Mouse (Mus musculus) MEL (cell line): Measurements from ENCODE around the gene Zmym6. TPM values are rescaled to one million over a fixed set of nuclear protein-coding genes. Genes with fewer than 3 reads are reported as not detected.
A peak's percentile ranks its signal among the peaks of the same experiment; 100 is the strongest.

ENCODE experiments used
- DNase-seq: peaks from one replicate; pipeline ENCODE4 v3.0.0; 2011; ENCODE audit warnings: low read depth, low spot score
- H3K27ac ChIP-seq: 2 replicates; pipeline ENCODE4 v1.5.1; 2012; ENCODE audit warnings: low read depth, mild to moderate bottlenecking, control low read depth, low read length, moderate library complexity; ENCODE audit not compliant: control insufficient read depth
- H3K27me3 ChIP-seq, 2 experiments: fragments of 150-350 bp in 1 of 2; sonication (generic) in 1 of 2; 2 replicates each; pipeline ENCODE4 v1.6.1; 2012; ENCODE audit warnings: low read length in 2 of 2, mild to moderate bottlenecking in 2 of 2, improper control_type of control experiment in 1 of 2, moderate library complexity in 1 of 2; ENCODE audit not compliant: insufficient read depth in 2 of 2, control insufficient read depth in 1 of 2
- H3K36me3 ChIP-seq, 2 experiments: 2 replicates each; pipeline ENCODE4 v1.6.1; 2012 to 2014; ENCODE audit warnings: low read length in 2 of 2, improper control_type of control experiment in 1 of 2, inconsistent platforms in 1 of 2, mild to moderate bottlenecking in 1 of 2; ENCODE audit not compliant: insufficient read depth in 2 of 2, control insufficient read depth in 1 of 2
- H3K4me1 ChIP-seq, 2 experiments: fragments of 150-350 bp in 1 of 2; sonication (generic) in 1 of 2; 2 replicates each; pipeline ENCODE4 v1.6.1; 2012; ENCODE audit warnings: low read length in 2 of 2, improper control_type of control experiment in 1 of 2, mild to moderate bottlenecking in 1 of 2; ENCODE audit not compliant: insufficient read depth in 2 of 2, control insufficient read depth in 1 of 2
- H3K4me3 ChIP-seq, 2 experiments: fragments of 150-350 bp in 1 of 2; sonication (generic) in 1 of 2; 2 replicates each; pipeline ENCODE4 v1.5.1; 2012; ENCODE audit warnings: low read depth in 2 of 2, low read length in 2 of 2, mild to moderate bottlenecking in 2 of 2, moderate library complexity in 2 of 2, control low read depth in 1 of 2, improper control_type of control experiment in 1 of 2; ENCODE audit not compliant: control insufficient read depth in 1 of 2, insufficient read depth in 1 of 2
- H3K79me2 ChIP-seq: 2 replicates; pipeline ENCODE4 v1.6.1; 2012; ENCODE audit warnings: mild to moderate bottlenecking, low read length, moderate library complexity; ENCODE audit not compliant: control insufficient read depth, poor library complexity, insufficient read depth
- H3K9ac ChIP-seq: 2 replicates; pipeline ENCODE4 v1.6.1; 2012; ENCODE audit warnings: low read depth, mild to moderate bottlenecking, control low read depth, low read length, moderate library complexity; ENCODE audit not compliant: control insufficient read depth, poor library complexity, severe bottlenecking
- H3K9me3 ChIP-seq: fragments of 150-350 bp; sonication (generic); replicated peaks from 2 replicates; pipeline ENCODE4 v1.6.1; 2012; ENCODE audit warnings: mild to moderate bottlenecking, low read length, improper control_type of control experiment, moderate library complexity; ENCODE audit not compliant: insufficient read depth
- BHLHE40 ChIP-seq: IDR thresholded peaks from 2 replicates; pipeline ENCODE4 v1.6.1; 2012; ENCODE audit warnings: low read depth, mild to moderate bottlenecking, inconsistent platforms, low read length, improper control_type of control experiment, borderline replicate concordance
- E2F4 ChIP-seq: IDR thresholded peaks from 2 replicates; pipeline ENCODE4 v1.6.1; 2011; ENCODE audit warnings: low read depth, low read length, improper control_type of control experiment, borderline replicate concordance
- ELF1 ChIP-seq: IDR thresholded peaks from 2 replicates; pipeline ENCODE4 v1.6.1; 2014; ENCODE audit warnings: low read depth, mild to moderate bottlenecking, inconsistent platforms, low read length, improper control_type of control experiment, moderate library complexity
- EP300 ChIP-seq, 2 experiments: IDR thresholded peaks; 2 replicates each; pipeline ENCODE4 v1.6.1; 2011; ENCODE audit warnings: improper control_type of control experiment in 2 of 2, low read length in 2 of 2, low read depth in 1 of 2, mild to moderate bottlenecking in 1 of 2
- ETS1 ChIP-seq: IDR thresholded peaks from 2 replicates; pipeline ENCODE4 v1.6.1; 2012; ENCODE audit warnings: low read depth, mild to moderate bottlenecking, inconsistent platforms, low read length, improper control_type of control experiment, moderate library complexity
- GABPA ChIP-seq: IDR thresholded peaks from 2 replicates; pipeline ENCODE4 v1.6.1; 2012; ENCODE audit warnings: low read depth, mild to moderate bottlenecking, inconsistent platforms, low read length, improper control_type of control experiment, moderate library complexity
- GATA1 ChIP-seq: IDR thresholded peaks from 2 replicates; pipeline ENCODE4 v1.6.1; 2011; ENCODE audit warnings: low read depth, low read length, improper control_type of control experiment
- HCFC1 ChIP-seq: IDR thresholded peaks from 2 replicates; pipeline ENCODE4 v1.6.1; 2012; ENCODE audit warnings: low read depth, mild to moderate bottlenecking, inconsistent platforms, low read length, improper control_type of control experiment, moderate library complexity
- MAZ ChIP-seq: IDR thresholded peaks from 2 replicates; pipeline ENCODE4 v1.6.1; 2012; ENCODE audit warnings: low read depth, mild to moderate bottlenecking, inconsistent platforms, low read length, improper control_type of control experiment
- MXI1 ChIP-seq: IDR thresholded peaks from 2 replicates; pipeline ENCODE4 v1.6.1; 2011; ENCODE audit warnings: mild to moderate bottlenecking, low read depth, low read length, improper control_type of control experiment
- POLR2AphosphoS2 ChIP-seq: IDR thresholded peaks from 2 replicates; pipeline ENCODE4 v1.6.1; 2011; ENCODE audit warnings: low read length, improper control_type of control experiment
- RAD21 ChIP-seq: IDR thresholded peaks from 2 replicates; pipeline ENCODE4 v1.6.1; 2011; ENCODE audit warnings: mild to moderate bottlenecking, low read depth, low read length, improper control_type of control experiment
- SIN3A ChIP-seq: IDR thresholded peaks from 2 replicates; pipeline ENCODE4 v1.6.1; 2012; ENCODE audit warnings: low read length, improper control_type of control experiment, inconsistent platforms
- UBTF ChIP-seq: IDR thresholded peaks from 2 replicates; pipeline ENCODE4 v1.6.1; 2012; ENCODE audit warnings: low read depth, mild to moderate bottlenecking, inconsistent platforms, low read length, improper control_type of control experiment, moderate library complexity, borderline replicate concordance; ENCODE audit not compliant: insufficient read depth
- USF1 ChIP-seq: IDR thresholded peaks from 2 replicates; pipeline ENCODE4 v1.6.1; 2014; ENCODE audit warnings: low read depth, mild to moderate bottlenecking, inconsistent platforms, low read length, improper control_type of control experiment, moderate library complexity
- USF2 ChIP-seq, 2 experiments: IDR thresholded peaks; 2 replicates each; pipeline ENCODE4 v1.6.1; 2011 to 2012; ENCODE audit warnings: improper control_type of control experiment in 2 of 2, low read length in 2 of 2, borderline replicate concordance in 1 of 2, inconsistent platforms in 1 of 2, low read depth in 1 of 2, mild to moderate bottlenecking in 1 of 2; ENCODE audit not compliant: insufficient read depth in 1 of 2
- ZKSCAN1 ChIP-seq: IDR thresholded peaks from 2 replicates; pipeline ENCODE4 v1.6.1; 2012; ENCODE audit warnings: low read depth, mild to moderate bottlenecking, inconsistent platforms, low read length, improper control_type of control experiment, moderate library complexity
- polyA plus RNA-seq, 2 experiments: library from polyadenylated mRNA; stranded (reverse) in 1 of 2; unstranded in 1 of 2; fragments of >175 nt in 1 of 2; fragments of >200 nt in 1 of 2; gene quantifications; 2 replicates each; pipeline versions ENCODE4 v1.2.1 to v1.2.4; 2012; ENCODE audit warnings: low replicate concordance in 2 of 2, low read depth in 1 of 2; ENCODE audit not compliant: insufficient read length in 2 of 2, insufficient read depth in 1 of 2, missing spikeins in 1 of 2
- total RNA-seq: library from RNA; depleted of rRNA; stranded (reverse); fragments of 300-350 nt; gene quantifications from 2 replicates; pipeline ENCODE4 v1.2.3, GENCODE M21; 2012

The Zmym6 gene
- total and polyA plus RNA-seq, 3 experiments = not detected

- Histone ChIP-seq H3K27ac (no peak within 1 kb of the TSS), H3K9me3 (no peaks in the 10 kb centered on the region), H3K79me2 (no peaks in the 10 kb centered on the region; the same call in 1 of the 2 replicates), H3K4me1 (no peaks in the 10 kb centered on the region), H3K36me3 (no peaks in the 10 kb centered on the region), H3K4me3 (no peak within 1 kb of the TSS), H3K9ac (no peak within 1 kb of the TSS), H3K27me3 (no peaks in the 10 kb centered on the region; a peak in 1 of 4 replicates)
- no peak for DNase-seq
- TF ChIP-seq EP300 (IDR thresholded peaks at IDR 0.05; ENCODE audit: low read depth in 1 of 2, low read length in 2 of 2) (no peak), RAD21 (no peak), BHLHE40 (no peak), E2F4 (no peak), ELF1 (no peak), GATA1 (no peak), ETS1 (no peak), USF1 (no peak), SIN3A (no peak)
Measured at GRCm38 (mm10) chr4:127123391-127123790, 46.2 kb downstream of the Zmym6 start, which contains the start of gene Tmem35b. Tmem35b (plus strand) TSS chr4:127123691.

- H3K27me3 ChIP-seq = no peaks in the 10 kb centered on the region; a peak in 1 of 4 replicates
- H3K27ac ChIP-seq = no peak overlapping the region
- H3K36me3 ChIP-seq = no peaks in the 10 kb centered on the region
- H3K9me3 ChIP-seq = no peaks in the 10 kb centered on the region
- TF ChIP-seq UBTF (no peak), GABPA (no peak), USF1 (no peak), USF2 (IDR thresholded peaks at IDR 0.05; ENCODE audit: borderline replicate concordance in 1 of 2, insufficient read depth in 1 of 2, low read depth in 1 of 2, low read length in 2 of 2) (no peak)
- TF ChIP-seq, all 39 proteins: peak for 0
- H3K9ac ChIP-seq = no peak overlapping the region
- DNase-seq = no peak
- H3K4me3 ChIP-seq = no peak overlapping the region
- no peaks in the 10 kb centered on the region for H3K4me1 ChIP-seq
- H3K79me2 ChIP-seq = no peaks in the 10 kb centered on the region; the same call in 1 of the 2 replicates
Measured at GRCm38 (mm10) chr4:127124331-127124730, 47.1 kb downstream of the Zmym6 start.

GRCm38 (mm10) chr4:127125834-127126463, 48.8 kb downstream of the Zmym6 start:
- DNase-seq = peak; percentile 84
- peak overlapping the region; percentile 75 for H3K9ac ChIP-seq
- H3K9me3 ChIP-seq = no peaks in the 10 kb centered on the region
- H3K27me3 ChIP-seq = no peaks in the 10 kb centered on the region; a peak in 1 of 4 replicates
- TF ChIP-seq ZKSCAN1 = no peak
- TF ChIP-seq MAZ = 0 out of 2 replicates have a peak, but pooled peaks have one; percentile 22
- no peak for TF ChIP-seq POLR2AphosphoS2
- peak; percentile 75 for TF ChIP-seq ELF1
- TF ChIP-seq HCFC1 = 0 out of 2 replicates have a peak, but pooled peaks have one; percentile 23
- TF ChIP-seq MXI1 = peak; percentile 47; the same call in 1 of the 2 replicates
- no peak for TF ChIP-seq E2F4
- TF ChIP-seq, all 39 proteins: peak for 4
- H3K4me3 ChIP-seq = peak overlapping the region; percentile 71 to 82
- H3K79me2 ChIP-seq = no peaks in the 10 kb centered on the region; the same call in 1 of the 2 replicates
- no peaks in the 10 kb centered on the region for H3K4me1 ChIP-seq
- H3K27ac ChIP-seq = no peak overlapping the region
- no peaks in the 10 kb centered on the region for H3K36me3 ChIP-seq
